Mouse (Mus musculus): Measurements from ENCODE around the gene Il17f.
"Not testable (repeated sequence)": the region's sequence is repeated elsewhere in the genome, so short reads cannot be mapped to it uniquely, and the experiment has no call there.

Gene Il17f

GRCm38 (mm10) chr1:20787046-20787445 lies 3.4 kb downstream of the Il17f start:
- DNase-seq (ENCODE audit: low spot score in 2 of 2), result no peak

- no peak for DNase-seq (ENCODE audit: low spot score in 2 of 2)
These were observed 12.1 kb downstream of the Il17f start for GRCm38 (mm10) chr1:20778366-20778765.

- not testable (repeated sequence) for DNase-seq (ENCODE audit: low spot score in 2 of 2)
These were observed 16.2 kb downstream of the Il17f start for GRCm38 (mm10) chr1:20774026-20774730.

DNA sequence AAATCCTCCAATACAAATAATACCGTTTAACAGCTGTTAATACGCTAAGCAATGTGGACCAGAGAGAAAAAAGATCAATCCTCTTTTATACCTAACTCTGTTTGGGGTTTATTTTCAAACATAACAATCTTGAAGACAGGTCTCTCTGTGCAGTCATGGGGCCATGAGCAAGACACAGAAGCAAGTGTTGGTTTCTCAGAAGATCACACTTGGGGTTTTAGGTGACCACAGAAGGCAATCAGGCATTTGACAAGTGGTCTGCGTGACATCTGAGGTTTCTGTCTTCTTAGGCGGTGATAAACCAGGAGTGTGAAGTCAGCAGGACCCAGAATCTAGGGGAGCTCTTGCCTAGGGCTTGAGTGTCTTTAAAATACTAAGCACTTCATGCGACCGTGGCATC lies 23.9 kb downstream of the Il17f start:
- no peak for DNase-seq (ENCODE audit: low spot score in 2 of 2)

GRCm38 (mm10) chr1:20761411-20761810 lies 29.0 kb downstream of the Il17f start:
- DNase-seq (ENCODE audit: low spot score in 2 of 2), result no peak

- DNase-seq (ENCODE audit: low spot score in 2 of 2), result no peak
These were observed 30.1 kb downstream of the Il17f start for GRCm38 (mm10) chr1:20760331-20760730.

DNA sequence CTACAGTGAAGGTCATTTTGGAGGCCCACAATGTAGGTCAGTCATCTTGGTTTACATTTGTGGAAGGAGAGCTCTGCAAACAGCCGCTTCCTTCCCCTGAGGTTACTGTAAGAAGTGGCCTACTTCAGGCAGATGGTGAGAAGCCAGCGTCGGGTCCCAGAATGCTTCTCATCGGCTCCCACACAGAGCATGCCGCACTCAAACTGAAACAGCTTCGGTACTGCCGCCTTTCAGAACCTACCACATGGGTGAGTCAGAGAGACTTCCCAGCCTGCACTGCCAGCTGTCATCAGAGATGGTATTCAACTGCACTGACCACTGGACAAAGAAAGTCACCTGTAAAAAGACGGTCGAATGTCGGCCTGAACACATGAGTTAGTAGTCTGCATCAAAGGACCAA lies 30.6 kb downstream of the Il17f start:
- peak; percentile 56 to 72 for DNase-seq (ENCODE audit: low spot score in 2 of 2)

DNA sequence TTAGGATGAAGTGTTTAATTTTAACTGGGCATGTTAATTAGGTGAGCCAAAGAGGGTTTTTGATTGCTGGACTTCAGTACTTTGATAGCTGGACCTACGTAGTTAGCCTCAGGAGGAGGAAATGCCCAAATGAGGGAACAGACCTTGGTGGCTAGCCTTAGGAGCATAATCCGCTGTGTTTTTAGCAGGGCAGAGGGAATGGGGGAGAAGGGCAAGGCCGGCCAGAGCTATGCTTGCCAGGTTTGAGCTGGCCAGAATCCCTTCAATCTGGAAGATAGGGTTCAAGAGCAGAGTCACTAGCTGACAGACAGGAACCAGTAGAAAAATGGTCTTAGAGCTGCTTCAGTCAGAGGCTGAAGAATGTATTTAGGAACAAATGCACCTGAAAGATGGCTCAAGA lies 32.8 kb downstream of the Il17f start:
- no peak for DNase-seq (ENCODE audit: low spot score in 2 of 2)

- no peak for DNase-seq (ENCODE audit: low spot score in 2 of 2)
These were observed 36.0 kb downstream of the Il17f start for GRCm38 (mm10) chr1:20754439-20754838.

- no peak for DNase-seq (ENCODE audit: low spot score in 2 of 2)
These were observed 49.9 kb downstream of the Il17f start for GRCm38 (mm10) chr1:20740496-20740998.

DNA sequence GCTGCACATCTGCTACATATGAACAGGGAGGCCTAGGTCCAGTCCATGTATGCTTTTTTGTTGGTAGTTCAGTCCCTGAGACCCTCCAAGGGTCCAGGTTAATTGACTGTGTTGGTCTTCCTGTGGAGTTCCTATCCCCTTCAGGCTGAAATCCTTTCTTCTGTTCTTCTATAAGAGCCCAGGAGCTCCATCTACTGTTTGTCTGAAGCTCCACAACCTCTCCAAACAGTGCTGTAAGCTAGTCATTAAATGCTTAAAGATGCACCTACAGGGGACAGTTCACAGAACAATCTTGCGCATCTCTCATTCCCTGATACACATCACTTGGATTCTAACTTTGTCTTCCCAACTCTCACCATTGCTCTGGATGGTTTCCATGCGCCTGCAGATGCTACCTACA lies 51.9 kb downstream of the Il17f start:
- no peak for DNase-seq (ENCODE audit: low spot score in 2 of 2)

GRCm38 (mm10) chr1:20736572-20736971 lies 53.8 kb downstream of the Il17f start:
- DNase-seq (ENCODE audit: low spot score in 2 of 2), result no peak

- DNase-seq (ENCODE audit: low spot score in 2 of 2), result no peak
These were observed 59.5 kb downstream of the Il17f start, which contains the start of gene Il17a for GRCm38 (mm10) chr1:20730903-20731302. Il17a (plus strand) TSS chr1:20730905.
